Mouse (Mus musculus) layer of hippocampus, postnatal 10 days (tissue): ENCODE measurements around the gene Gm7271. TPM values are rescaled to one million over a fixed set of nuclear protein-coding genes. Genes with fewer than 3 reads are reported as not detected.
A peak's percentile ranks its signal among the peaks of the same experiment; 100 is the strongest.

ENCODE experiments used
- DNase-seq, 2 experiments: peaks; one replicate each; pipeline ENCODE4 v3.0.0; 2021; ENCODE audit warnings: low spot score in 2 of 2
- long read RNA-seq: library from polyadenylated mRNA; stranded (forward); transcript quantifications from one replicate; pipeline ENCODE4 v2.0.0, GENCODE M21; 2023
- total RNA-seq, 2 experiments: library from RNA; stranded (reverse); gene quantifications; 2 replicates each; pipeline ENCODE4 v1.2.3; 2021

Gm7271 gene
- total RNA-seq = not detected
- long read RNA-seq = 0 reads

- DNase-seq = no peak
These were observed at the start of gene Gm7271 for GRCm38 (mm10) chr5:76483811-76484210. Gene Gm7271 (plus strand): TSS chr5:76484040.

DNA sequence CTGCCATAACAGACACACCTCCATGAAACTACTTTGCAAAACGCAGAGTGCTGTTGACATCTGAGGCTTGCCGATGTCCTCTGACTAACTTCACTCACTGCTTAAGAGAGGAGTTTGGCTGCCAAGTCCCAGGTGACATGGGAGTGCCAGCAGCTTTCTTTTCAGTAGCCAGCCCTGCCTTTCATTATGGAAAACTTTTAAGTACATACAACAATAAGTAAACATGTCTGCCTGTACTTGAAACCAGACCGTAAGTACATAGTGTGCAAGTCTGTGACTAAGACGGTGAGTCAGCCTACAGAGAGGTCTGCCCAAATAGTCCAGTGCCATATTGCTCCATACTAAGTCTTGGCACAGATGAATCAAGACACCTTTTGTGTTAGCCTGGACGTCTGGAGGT is 46.7 kb upstream of the Gm7271 start:
- no peak for DNase-seq

DNA sequence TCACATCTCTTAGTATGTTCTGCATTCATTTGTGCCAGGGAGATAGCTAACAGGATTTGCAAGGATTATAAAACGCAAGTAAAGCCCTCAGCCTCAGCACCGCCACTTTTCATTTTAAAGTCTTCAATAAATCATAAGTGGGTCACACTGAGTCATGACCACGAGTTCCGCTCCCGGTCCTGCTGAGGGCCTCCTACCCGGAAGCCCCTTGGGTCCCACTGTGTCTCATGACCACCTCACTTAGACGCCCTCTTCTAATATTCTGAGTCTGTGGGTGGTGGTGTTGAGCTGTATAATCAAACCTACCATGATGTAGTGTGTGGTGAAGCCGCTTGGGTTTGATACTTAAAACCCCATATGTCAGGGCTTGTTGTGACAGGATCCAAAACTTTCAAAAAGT is 46.1 kb upstream of the Gm7271 start:
- DNase-seq = no peak

GRCm38 (mm10) chr5:76441431-76441830 is 42.4 kb upstream of the Gm7271 start:
- no peak for DNase-seq

DNA sequence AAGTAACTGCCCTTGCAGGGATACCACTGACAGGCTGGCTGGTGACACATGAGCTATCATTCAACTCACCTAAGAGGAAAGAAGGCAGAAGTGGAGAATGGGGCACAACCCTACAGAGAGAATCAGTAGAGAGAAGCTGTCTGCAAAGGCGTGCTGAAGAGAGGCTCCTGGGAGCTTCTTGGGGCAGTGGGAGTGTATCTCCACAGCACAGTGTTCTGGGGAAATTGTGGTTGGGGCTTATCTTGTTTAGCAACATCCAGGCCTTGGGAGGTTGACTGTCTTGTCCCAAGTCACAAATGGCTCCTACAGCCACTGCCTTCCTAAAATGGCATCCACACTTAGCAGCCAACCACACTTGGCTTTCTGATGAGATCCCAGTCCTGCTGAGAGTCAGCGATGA is 8.9 kb upstream of the Gm7271 start:
- DNase-seq = no peak

DNA sequence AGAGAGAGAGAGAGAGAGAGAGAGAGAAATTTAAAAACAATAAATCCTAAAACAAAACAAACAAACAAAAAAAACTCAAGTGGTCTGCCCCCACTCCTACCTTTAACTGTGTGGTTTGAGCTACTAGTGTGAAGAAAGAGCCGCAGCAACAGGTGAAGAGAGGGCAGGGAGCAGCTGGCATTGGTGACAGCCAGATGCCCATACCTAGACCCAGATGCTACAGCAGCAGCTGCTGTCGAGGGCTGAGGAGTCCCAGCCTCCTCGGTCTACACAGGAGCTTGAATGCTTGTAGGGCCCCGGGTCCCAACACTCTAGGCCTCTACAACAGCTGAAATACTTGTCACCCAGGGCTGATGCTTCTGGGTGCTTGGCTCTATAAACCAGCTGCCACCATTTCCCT is 7.0 kb upstream of the Gm7271 start:
- DNase-seq = no peak

GRCm38 (mm10) chr5:76477764-76478163 is 6.1 kb upstream of the Gm7271 start:
- no peak for DNase-seq

GRCm38 (mm10) chr5:76495126-76495525 is 11.3 kb downstream of the Gm7271 start:
- DNase-seq = no peak

DNA sequence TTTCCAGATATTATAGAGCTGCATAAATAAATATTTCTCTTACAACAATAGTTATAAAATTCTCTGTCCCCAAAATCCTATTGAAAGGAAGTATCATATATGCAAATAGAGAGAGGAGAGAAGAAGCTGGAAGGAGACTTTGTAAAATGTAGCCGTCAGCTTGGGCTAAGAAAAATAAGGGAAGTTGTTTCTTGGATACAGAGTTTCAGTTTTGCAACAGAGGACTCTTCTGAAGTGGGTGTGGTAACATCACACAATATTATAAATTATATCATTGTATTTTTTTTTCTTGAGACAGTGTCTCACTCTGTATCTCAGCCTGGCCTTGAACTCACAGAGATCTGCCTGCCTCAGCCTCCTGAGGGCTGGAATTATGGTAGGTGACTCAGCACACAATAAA is 38.6 kb downstream of the Gm7271 start:
- no peak for DNase-seq

- no peak for DNase-seq
These were observed 40.8 kb downstream of the Gm7271 start for GRCm38 (mm10) chr5:76524623-76525022.

GRCm38 (mm10) chr5:76525066-76525465 is 41.2 kb downstream of the Gm7271 start:
- no peak for DNase-seq

- no peak for DNase-seq
These were observed 42.0 kb downstream of the Gm7271 start for GRCm38 (mm10) chr5:76525829-76526228.

- DNase-seq = peak; percentile 90 to 93
These were observed 45.3 kb downstream of the Gm7271 start, which contains the start of gene Exoc1 for GRCm38 (mm10) chr5:76529040-76529703. Gene Exoc1 (plus strand): TSS chr5:76529311.

- no peak for DNase-seq
These were observed 45.8 kb downstream of the Gm7271 start for GRCm38 (mm10) chr5:76529704-76530066.

DNA sequence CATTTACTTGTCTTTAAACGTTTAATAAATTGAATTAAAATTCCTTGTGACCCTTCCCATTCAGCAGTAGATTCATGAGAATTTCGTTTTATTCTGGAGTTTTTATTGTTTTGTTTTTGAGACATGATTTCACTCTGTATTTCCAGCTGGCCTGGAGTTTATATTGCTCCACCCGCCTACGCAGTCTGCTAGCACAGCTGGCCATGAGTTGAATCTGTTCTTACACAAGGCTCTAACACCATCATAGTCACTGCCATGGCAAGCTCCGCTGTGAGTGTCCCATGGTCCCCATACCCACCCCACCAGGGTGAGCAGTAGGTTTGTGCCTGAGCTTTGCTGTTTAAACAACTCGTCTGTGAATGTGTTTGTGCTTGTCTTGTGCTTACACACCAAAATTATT is 49.3 kb downstream of the Gm7271 start:
- no peak for DNase-seq

GRCm38 (mm10) chr5:76536231-76536630 is 52.4 kb downstream of the Gm7271 start:
- DNase-seq = no peak

DNA sequence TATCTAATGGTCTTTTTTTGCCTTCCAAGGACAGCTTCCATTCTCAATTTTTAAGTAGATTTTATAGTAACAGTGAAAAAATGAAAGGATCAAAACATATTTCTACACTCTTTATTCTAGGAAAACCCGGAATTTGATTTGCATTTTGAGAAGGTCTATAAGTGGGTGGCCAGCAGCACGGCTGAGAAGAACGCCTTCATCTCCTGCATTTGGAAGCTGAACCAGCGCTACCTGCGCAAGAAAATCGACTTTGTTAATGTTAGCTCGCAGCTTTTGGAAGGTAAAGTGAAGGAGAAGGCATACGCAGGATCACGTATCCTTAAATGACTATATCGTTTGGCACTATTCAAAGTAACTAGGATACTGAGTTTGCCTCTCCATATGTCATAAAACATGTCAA is 53.7 kb downstream of the Gm7271 start:
- no peak for DNase-seq

GRCm38 (mm10) chr5:76540181-76540580 is 56.3 kb downstream of the Gm7271 start:
- DNase-seq = no peak

GRCm38 (mm10) chr5:76540842-76541241 is 57.0 kb downstream of the Gm7271 start:
- DNase-seq = no peak

DNA sequence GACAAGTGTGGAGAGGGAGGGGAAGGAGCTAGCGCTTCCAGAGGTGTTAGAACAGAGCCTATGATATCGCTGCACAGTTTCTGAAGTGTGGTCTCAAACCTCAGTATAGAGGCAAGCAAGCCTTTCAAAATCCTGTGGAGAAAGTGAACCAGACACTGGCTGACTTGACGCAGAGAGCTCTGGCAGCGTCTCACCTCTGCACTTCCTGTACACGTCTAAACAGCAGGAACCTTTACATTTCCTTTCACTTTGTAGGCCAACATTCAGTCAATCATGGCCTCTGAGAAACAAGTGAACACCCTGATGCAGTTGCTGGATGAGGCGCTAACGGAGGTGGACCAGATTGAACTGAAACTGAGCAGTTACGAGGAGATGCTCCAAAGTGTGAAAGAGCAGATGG is 59.4 kb downstream of the Gm7271 start:
- no peak for DNase-seq

DNA sequence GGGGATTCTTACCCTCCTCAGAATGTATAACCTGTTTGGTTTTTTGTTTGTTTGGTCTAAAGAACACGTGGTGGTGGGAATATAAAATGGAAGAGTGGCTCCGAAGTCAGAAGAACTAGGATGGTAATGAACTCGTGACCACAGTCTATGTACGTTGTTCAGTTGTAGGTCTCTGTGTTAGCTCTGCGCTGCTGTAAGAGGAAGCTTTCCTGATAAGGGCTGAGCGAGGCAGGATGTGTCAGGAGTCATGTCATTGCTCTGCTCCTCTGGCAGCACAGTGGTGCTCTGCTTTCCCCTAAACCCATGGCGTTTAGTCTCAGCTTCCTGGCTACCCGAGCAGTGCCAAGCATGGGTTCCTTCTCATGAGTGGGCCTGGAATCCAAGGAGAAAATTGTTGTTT is 66.6 kb downstream of the Gm7271 start:
- no peak for DNase-seq

DNA sequence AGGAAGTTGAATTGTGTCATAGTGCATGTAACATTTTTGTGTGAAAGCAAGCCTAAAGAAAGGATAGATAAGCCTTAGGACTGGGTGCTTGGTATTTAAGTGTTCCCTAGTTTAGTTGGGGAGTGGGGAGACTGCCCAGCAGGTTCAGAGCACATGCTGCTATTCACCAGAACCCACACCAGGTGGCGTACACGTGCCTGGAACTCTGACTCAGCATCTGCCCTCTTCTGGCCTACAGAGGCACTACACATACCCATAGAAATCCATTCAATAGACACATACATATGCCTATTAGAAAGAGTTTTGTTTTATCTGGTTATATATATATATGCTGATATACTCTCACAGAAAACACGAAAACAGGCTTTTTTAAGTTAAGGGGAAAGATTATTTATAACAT is 81.5 kb downstream of the Gm7271 start:
- DNase-seq = peak; percentile 72 to 78
